Mouse (Mus musculus) right cerebral cortex, postnatal 4 days (tissue): ENCODE results near the gene Cyb5r3.
A peak's percentile ranks its signal among the peaks of the same experiment; 100 is the strongest.
"Not testable (repeated sequence)": the region's sequence is repeated elsewhere in the genome, so short reads cannot be mapped to it uniquely, and the experiment has no call there.

ENCODE experiments used
- DNase-seq: peaks from one replicate; pipeline ENCODE4 v3.0.0-alpha.2; 2022

The Cyb5r3 gene

GRCm38 (mm10) chr15:83148801-83149195 lies 23.6 kb downstream of the Cyb5r3 start:
- no peak for DNase-seq

- no peak for DNase-seq
These were observed 24.0 kb downstream of the Cyb5r3 start for GRCm38 (mm10) chr15:83148395-83148794.

GRCm38 (mm10) chr15:83145541-83145940 lies 26.9 kb downstream of the Cyb5r3 start:
- DNase-seq: no peak

- no peak for DNase-seq
These were observed 29.5 kb downstream of the Cyb5r3 start for GRCm38 (mm10) chr15:83142861-83143260.

- no peak for DNase-seq
These were observed 36.7 kb downstream of the Cyb5r3 start for GRCm38 (mm10) chr15:83135654-83136053.

- no peak for DNase-seq
These were observed 37.7 kb downstream of the Cyb5r3 start for GRCm38 (mm10) chr15:83134671-83135070.

GRCm38 (mm10) chr15:83129530-83130231 lies 42.7 kb downstream of the Cyb5r3 start:
- no peak for DNase-seq

GRCm38 (mm10) chr15:83127037-83127436 lies 45.4 kb downstream of the Cyb5r3 start:
- DNase-seq: not testable (repeated sequence)

GRCm38 (mm10) chr15:83126582-83126981 lies 45.8 kb downstream of the Cyb5r3 start:
- DNase-seq: no peak

- DNase-seq: no peak
These were observed 47.8 kb downstream of the Cyb5r3 start for GRCm38 (mm10) chr15:83124625-83125024.

GRCm38 (mm10) chr15:83122566-83123145 lies 49.7 kb downstream of the Cyb5r3 start, which contains the start of gene Rrp7a:
Gene Rrp7a (minus strand): TSS chr15:83122801.
- DNase-seq: peak; percentile 90

- DNase-seq: peak; percentile 62
These were observed 50.5 kb downstream of the Cyb5r3 start for GRCm38 (mm10) chr15:83121709-83122565.

GRCm38 (mm10) chr15:83118360-83118759 lies 54.0 kb downstream of the Cyb5r3 start:
- DNase-seq: peak; percentile 59

GRCm38 (mm10) chr15:83115071-83115470 lies 57.3 kb downstream of the Cyb5r3 start:
- no peak for DNase-seq

GRCm38 (mm10) chr15:83114106-83114505 lies 58.3 kb downstream of the Cyb5r3 start:
- DNase-seq: no peak

- peak; percentile 75 for DNase-seq
These were observed 59.5 kb downstream of the Cyb5r3 start for GRCm38 (mm10) chr15:83112898-83113297.

GRCm38 (mm10) chr15:83111874-83112273 lies 60.5 kb downstream of the Cyb5r3 start:
- DNase-seq: no peak

GRCm38 (mm10) chr15:83111290-83111689 lies 61.1 kb downstream of the Cyb5r3 start:
- DNase-seq: no peak

- no peak for DNase-seq
These were observed 64.6 kb downstream of the Cyb5r3 start for GRCm38 (mm10) chr15:83107814-83108213.

GRCm38 (mm10) chr15:83106426-83106825 lies 66.0 kb downstream of the Cyb5r3 start:
- DNase-seq: no peak
